Mouse (Mus musculus): ENCODE data around the gene Irgm1. TPM values are rescaled to one million over a fixed set of nuclear protein-coding genes. Genes with fewer than 3 reads are reported as not detected.

Gene Irgm1
- polyA plus RNA-seq (2014; fragmentation: Illumina TruSeq; extraction: RNeasy Lipid Tissue Mini Kit (QIAGEN cat#74804); ENCODE audit: low read depth, low replicate concordance), result 112 TPM

DNA sequence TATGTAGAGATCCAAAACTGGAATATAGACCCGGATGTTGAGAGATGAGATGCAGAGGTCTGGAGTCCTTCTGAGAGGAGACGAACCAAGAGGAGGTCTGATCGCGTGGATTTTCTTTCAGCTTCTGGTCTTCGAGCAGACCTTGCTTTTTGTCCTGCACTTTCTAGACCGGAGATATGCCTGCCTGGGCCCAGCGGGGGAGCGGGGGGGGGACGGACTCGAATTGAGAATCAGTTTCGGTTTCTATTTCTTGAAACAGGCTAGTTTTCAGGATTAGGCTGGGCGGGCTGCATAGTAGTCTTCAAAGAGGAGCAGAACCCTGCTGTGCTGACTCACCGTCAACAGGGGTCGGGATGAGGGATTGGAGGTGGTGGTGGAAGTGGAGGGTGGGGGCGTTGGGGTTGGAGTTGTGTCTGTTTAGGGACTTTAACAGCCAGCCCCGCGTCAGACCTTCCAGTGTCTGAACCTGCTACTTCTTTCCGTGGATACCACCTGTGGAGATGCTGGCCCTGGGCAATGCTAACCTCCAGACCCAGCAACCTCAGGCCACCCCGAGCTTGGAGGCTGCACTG, at the start of gene Irgm1:
TSS of gene Irgm1 (minus strand) at position 483 of the 572 bp plus-strand sequence.

DNA sequence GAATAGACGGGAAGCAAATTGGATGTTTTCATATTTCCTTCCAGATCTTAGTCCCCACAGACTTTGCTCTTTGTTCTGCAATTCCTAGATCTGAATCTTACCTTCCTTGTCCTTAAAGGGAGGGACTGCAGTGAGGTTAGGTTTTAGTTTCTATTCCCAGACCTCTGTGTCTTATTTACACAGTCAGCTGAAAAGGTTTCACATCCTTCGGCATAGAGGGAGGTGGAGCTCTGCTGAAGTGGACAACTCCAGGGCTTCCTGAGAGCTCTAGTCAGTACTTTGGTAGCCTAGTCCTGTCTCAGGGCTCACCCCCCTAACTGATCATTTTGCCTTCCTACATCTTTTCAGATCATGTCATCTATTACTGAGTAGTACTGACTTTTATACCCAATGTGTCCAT, 30.5 kb upstream of the Irgm1 start, which contains the start of gene Gm5431:
TSS of gene Gm5431 (minus strand) at position 194 of the 400 bp plus-strand sequence.

DNA sequence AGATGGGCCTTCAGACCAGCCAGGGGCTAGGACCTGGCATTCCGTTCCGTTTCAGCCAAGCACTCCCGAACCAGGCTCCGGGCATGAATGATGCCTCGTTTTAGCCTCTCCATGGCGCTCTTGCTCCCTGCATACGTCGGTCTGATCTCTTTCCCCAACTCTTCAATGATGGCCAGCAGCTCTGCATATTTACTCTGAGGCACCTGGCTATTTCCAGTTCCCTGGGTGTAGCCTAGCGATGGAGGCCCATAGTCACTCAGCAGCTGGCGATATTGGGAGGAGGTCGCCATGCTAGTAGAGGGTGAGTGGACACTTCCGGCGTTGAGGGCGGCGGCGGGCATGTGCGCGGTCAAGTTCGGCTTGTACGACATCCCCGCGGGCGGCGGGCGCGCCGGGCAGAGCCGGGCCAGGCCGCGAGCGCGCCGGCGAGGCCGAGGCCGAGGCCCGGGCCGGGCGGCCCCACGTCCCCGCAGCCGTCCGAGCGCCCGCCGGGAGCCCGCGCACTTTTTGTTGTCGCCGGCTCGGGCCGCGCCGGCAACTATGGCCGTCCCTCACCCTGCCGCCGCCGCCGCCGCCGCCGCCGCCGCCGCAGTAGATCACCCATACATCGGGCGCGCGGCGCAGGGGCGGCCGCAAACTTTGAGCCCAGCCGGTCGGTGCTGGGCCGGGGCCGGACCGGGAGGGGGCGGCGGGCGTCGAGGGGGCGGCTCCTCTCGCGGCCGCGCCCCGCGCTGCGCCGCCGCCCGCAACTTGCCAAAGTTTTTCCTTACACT, 45.3 kb downstream of the Irgm1 start, which contains the start of the genes Trim7 and Gm12184:
TSS of gene Trim7 (plus strand) at position 162 of the 773 bp plus-strand sequence.
TSS of gene Gm12184 (minus strand) at position 677 of the 773 bp plus-strand sequence.

GRCm38 (mm10) chr11:48816800-48817665, 54.5 kb downstream of the Irgm1 start, which contains the start of gene Trim41:
Gene Trim41 (minus strand): TSS chr11:48817353.

Other genes with a start within 250 kb of the Irgm1 start
- 73.3 TPM for gene Rack1, start 71.4 kb downstream of the Irgm1 start, polyA plus RNA-seq (2014; fragmentation: Illumina TruSeq; extraction: RNeasy Lipid Tissue Mini Kit (QIAGEN cat#74804); ENCODE audit: low read depth, low replicate concordance)
- 7.4 TPM for gene Trim41, start 54.3 kb downstream of the Irgm1 start, polyA plus RNA-seq (2014; fragmentation: Illumina TruSeq; extraction: RNeasy Lipid Tissue Mini Kit (QIAGEN cat#74804); ENCODE audit: low read depth, low replicate concordance)
- gene Trim7, start 45.5 kb downstream of the Irgm1 start, polyA plus RNA-seq (2014; fragmentation: Illumina TruSeq; extraction: RNeasy Lipid Tissue Mini Kit (QIAGEN cat#74804); ENCODE audit: low read depth, low replicate concordance), result 6.3 TPM
- gene Gm12184, start 45.0 kb downstream of the Irgm1 start, polyA plus RNA-seq (2014; fragmentation: Illumina TruSeq; extraction: RNeasy Lipid Tissue Mini Kit (QIAGEN cat#74804); ENCODE audit: low read depth, low replicate concordance), result 2.9 TPM
- gene Gm5431, start 30.5 kb upstream of the Irgm1 start, polyA plus RNA-seq (2014; fragmentation: Illumina TruSeq; extraction: RNeasy Lipid Tissue Mini Kit (QIAGEN cat#74804); ENCODE audit: low read depth, low replicate concordance), result 1.3 TPM
- gene Psme2b, start 74.5 kb upstream of the Irgm1 start, polyA plus RNA-seq (2014; fragmentation: Illumina TruSeq; extraction: RNeasy Lipid Tissue Mini Kit (QIAGEN cat#74804); ENCODE audit: low read depth, low replicate concordance), result 1.6 TPM
- gene Olfr56, start 107.2 kb upstream of the Irgm1 start, polyA plus RNA-seq (2014; fragmentation: Illumina TruSeq; extraction: RNeasy Lipid Tissue Mini Kit (QIAGEN cat#74804); ENCODE audit: low read depth, low replicate concordance), result 0.79 TPM
- 0.29 TPM for gene 9930111J21Rik1, start 107.7 kb upstream of the Irgm1 start, polyA plus RNA-seq (2014; fragmentation: Illumina TruSeq; extraction: RNeasy Lipid Tissue Mini Kit (QIAGEN cat#74804); ENCODE audit: low read depth, low replicate concordance)
- gene Gm12185, start 120.5 kb upstream of the Irgm1 start, polyA plus RNA-seq (2014; fragmentation: Illumina TruSeq; extraction: RNeasy Lipid Tissue Mini Kit (QIAGEN cat#74804); ENCODE audit: low read depth, low replicate concordance), result 0.13 TPM
- 18.7 TPM for gene Tgtp1, start 122.5 kb upstream of the Irgm1 start, polyA plus RNA-seq (2014; fragmentation: Illumina TruSeq; extraction: RNeasy Lipid Tissue Mini Kit (QIAGEN cat#74804); ENCODE audit: low read depth, low replicate concordance)
- 3.9 TPM for gene 9930111J21Rik2, start 179.6 kb upstream of the Irgm1 start, polyA plus RNA-seq (2014; fragmentation: Illumina TruSeq; extraction: RNeasy Lipid Tissue Mini Kit (QIAGEN cat#74804); ENCODE audit: low read depth, low replicate concordance)
- 11.2 TPM for gene Tgtp2, start 192.5 kb upstream of the Irgm1 start, polyA plus RNA-seq (2014; fragmentation: Illumina TruSeq; extraction: RNeasy Lipid Tissue Mini Kit (QIAGEN cat#74804); ENCODE audit: low read depth, low replicate concordance)
- 51.2 TPM for gene Ifi47, start 204.9 kb upstream of the Irgm1 start, polyA plus RNA-seq (2014; fragmentation: Illumina TruSeq; extraction: RNeasy Lipid Tissue Mini Kit (QIAGEN cat#74804); ENCODE audit: low read depth, low replicate concordance)
- 0.19 TPM for gene Olfr1396, start 243.2 kb upstream of the Irgm1 start, polyA plus RNA-seq (2014; fragmentation: Illumina TruSeq; extraction: RNeasy Lipid Tissue Mini Kit (QIAGEN cat#74804); ENCODE audit: low read depth, low replicate concordance)

Data from liver, adult 10 weeks (tissue).